Mouse (Mus musculus): ENCODE measurements around the gene Gm7102. TPM values are rescaled to one million over a fixed set of nuclear protein-coding genes. Genes with fewer than 3 reads are reported as not detected.
A peak's percentile ranks its signal among the peaks of the same experiment; 100 is the strongest.
"Not testable (repeated sequence)": the region's sequence is repeated elsewhere in the genome, so short reads cannot be mapped to it uniquely, and the experiment has no call there.

The Gm7102 gene
- polyA plus RNA-seq (2014; fragmentation: Nextera tagmentation; extraction: Ambion mirVana): 0.11 and 0.17 TPM in 2 replicates

- no peak for ATAC-seq (ENCODE audit: low FRiP score)
- 28% methylated on average over 39 of the region's 39 CpGs for WGBS
- DNase-seq (ENCODE audit: low spot score): peak; percentile 23
- H3K36me3 ChIP-seq (ENCODE audit: control insufficient read depth, insufficient read depth, low read length): no peaks in the 10 kb centered on the region
- H3K4me3 ChIP-seq (ENCODE audit: low read depth, low read length): peak within 1 kb of the TSS; percentile 21; the same call in 1 of the 2 replicates
- peak within 1 kb of the TSS; percentile 34 for H3K4me2 ChIP-seq (replicated peaks; ENCODE audit: low read depth, low read length)
- no peaks in the 10 kb centered on the region for H3K9me3 ChIP-seq (ENCODE audit: control insufficient read depth, low read length)
- H3K9ac ChIP-seq (ENCODE audit: low read depth, low read length): peak within 1 kb of the TSS; percentile 27; the same call in 1 of the 2 replicates
- no peak within 1 kb of the TSS for H3K27ac ChIP-seq (ENCODE audit: low read depth, low read length)
- H3K4me1 ChIP-seq (replicated peaks; ENCODE audit: control insufficient read depth, insufficient read depth, low read length): no peaks in the 10 kb centered on the region
- no peaks in the 10 kb centered on the region for H3K27me3 ChIP-seq (ENCODE audit: control insufficient read depth, insufficient read depth, low read length)
Measured at GRCm38 (mm10) chr19:61175756-61176324, at the start of gene Gm7102. Gm7102 (minus strand) TSS chr19:61176309.

DNA sequence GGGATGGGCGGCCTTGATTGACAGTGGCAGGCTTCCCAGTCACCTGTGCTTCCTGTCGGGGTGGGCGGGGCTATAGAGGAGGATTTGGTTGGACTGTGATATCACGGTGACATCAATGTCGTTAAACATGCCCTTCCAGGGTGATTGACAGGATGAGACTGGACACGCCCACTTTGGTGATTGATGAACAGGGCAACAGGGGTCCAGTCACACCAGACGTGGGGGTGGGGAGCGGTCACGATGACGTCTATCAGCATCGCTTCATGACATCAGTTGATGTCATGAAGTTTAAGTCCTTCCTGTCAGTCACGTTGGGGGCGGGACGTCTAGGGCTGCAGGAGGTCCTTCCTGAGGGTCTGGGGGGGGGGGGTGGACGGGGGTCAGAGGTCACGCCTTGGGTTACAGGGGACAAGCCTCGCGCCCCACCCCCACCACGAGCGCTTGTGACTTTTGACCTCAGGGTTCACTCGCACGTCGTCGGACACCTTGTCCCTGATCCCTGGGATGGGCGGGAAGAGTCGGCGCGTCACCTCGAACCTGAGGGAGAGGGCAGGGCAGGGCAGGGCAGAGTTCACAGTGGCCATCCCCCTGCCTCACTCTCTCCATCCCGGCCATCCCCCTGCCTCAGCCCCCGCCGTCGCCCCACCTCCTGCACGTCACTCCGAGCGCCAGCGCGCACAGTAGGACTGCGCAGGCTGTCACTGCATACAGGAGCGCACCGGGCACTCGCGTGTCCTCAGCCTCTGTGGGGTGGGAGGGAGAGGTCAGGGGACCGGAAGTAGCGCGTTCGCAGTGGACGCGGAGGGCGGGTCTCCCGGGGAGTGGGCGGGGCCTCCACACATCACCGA is 48.8 kb upstream of the Gm7102 start:
- H3K4me2 ChIP-seq (replicated peaks; ENCODE audit: low read depth, low read length): peak overlapping the region; percentile 57
- H3K4me3 ChIP-seq (ENCODE audit: low read depth, low read length): peak overlapping the region; percentile 60
- H3K27ac ChIP-seq (ENCODE audit: low read depth, low read length): no peak overlapping the region
- H3K4me1 ChIP-seq (replicated peaks; ENCODE audit: control insufficient read depth, insufficient read depth, low read length): no peaks in the 10 kb centered on the region
- no peaks in the 10 kb centered on the region for H3K36me3 ChIP-seq (ENCODE audit: control insufficient read depth, insufficient read depth, low read length)
- no peaks in the 10 kb centered on the region for H3K27me3 ChIP-seq (ENCODE audit: control insufficient read depth, insufficient read depth, low read length)
- no peak overlapping the region for H3K9ac ChIP-seq (ENCODE audit: low read depth, low read length)
- DNase-seq (ENCODE audit: low spot score) (peak; percentile 24), ATAC-seq (ENCODE audit: low FRiP score) (peak; percentile 26)
- 34% methylated on average over 37 of the region's 53 CpGs for WGBS
- no peaks in the 10 kb centered on the region for H3K9me3 ChIP-seq (ENCODE audit: control insufficient read depth, low read length)

DNA sequence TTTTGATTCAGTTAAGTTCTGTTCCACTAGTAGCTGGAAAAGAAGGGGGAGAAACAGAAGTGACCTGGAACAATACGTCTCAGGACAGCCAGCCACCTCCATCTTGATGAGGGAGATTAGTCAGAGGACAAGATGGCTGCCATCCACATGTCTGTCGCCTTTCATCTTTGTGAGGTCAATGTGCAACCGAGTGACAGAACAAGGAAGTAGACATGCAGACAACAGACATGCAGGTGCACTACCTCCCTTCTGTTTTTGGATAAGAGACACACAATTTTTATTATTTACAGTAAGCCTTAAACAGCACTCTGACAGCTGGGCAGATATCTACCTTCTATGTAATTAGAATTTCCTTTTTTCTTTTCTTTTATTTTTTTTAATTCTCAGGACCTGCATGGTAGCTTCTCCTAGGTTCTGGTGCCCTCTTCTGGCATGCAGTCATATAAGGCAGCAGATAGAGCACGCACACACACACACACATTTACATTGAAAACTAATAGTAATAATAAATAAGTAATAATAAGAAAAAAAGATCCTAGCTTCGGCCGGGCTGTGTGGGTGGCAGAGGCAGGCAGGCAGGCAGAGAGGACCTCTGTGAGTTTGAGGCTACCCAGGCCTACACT is 47.7 kb upstream of the Gm7102 start:
- no peaks in the 10 kb centered on the region for H3K4me1 ChIP-seq (replicated peaks; ENCODE audit: control insufficient read depth, insufficient read depth, low read length)
- no peak for ATAC-seq (ENCODE audit: low FRiP score)
- 90% methylated on average over 6 of the region's 6 CpGs for WGBS
- no peak overlapping the region for H3K4me2 ChIP-seq (replicated peaks; ENCODE audit: low read depth, low read length)
- H3K9me3 ChIP-seq (ENCODE audit: control insufficient read depth, low read length): no peaks in the 10 kb centered on the region
- no peaks in the 10 kb centered on the region for H3K36me3 ChIP-seq (ENCODE audit: control insufficient read depth, insufficient read depth, low read length)
- H3K4me3 ChIP-seq (ENCODE audit: low read depth, low read length): no peak overlapping the region
- H3K27ac ChIP-seq (ENCODE audit: low read depth, low read length): no peak overlapping the region
- H3K9ac ChIP-seq (ENCODE audit: low read depth, low read length): no peak overlapping the region
- H3K27me3 ChIP-seq (ENCODE audit: control insufficient read depth, insufficient read depth, low read length): no peaks in the 10 kb centered on the region
- no peak for DNase-seq (ENCODE audit: low spot score)

- 82% methylated on average over 6 of the region's 6 CpGs for WGBS
- ATAC-seq (ENCODE audit: low FRiP score); H3K9me3 ChIP-seq (ENCODE audit: control insufficient read depth, low read length); H3K4me1 ChIP-seq (replicated peaks; ENCODE audit: control insufficient read depth, insufficient read depth, low read length); H3K27me3 ChIP-seq (ENCODE audit: control insufficient read depth, insufficient read depth, low read length); H3K9ac ChIP-seq (ENCODE audit: low read depth, low read length); H3K36me3 ChIP-seq (ENCODE audit: control insufficient read depth, insufficient read depth, low read length); DNase-seq (ENCODE audit: low spot score); H3K27ac ChIP-seq (ENCODE audit: low read depth, low read length); H3K4me2 ChIP-seq (replicated peaks; ENCODE audit: low read depth, low read length); H3K4me3 ChIP-seq (ENCODE audit: low read depth, low read length): not testable (repeated sequence)
Measured at GRCm38 (mm10) chr19:61207506-61207905, 31.4 kb upstream of the Gm7102 start.

GRCm38 (mm10) chr19:61199836-61200235 is 23.7 kb upstream of the Gm7102 start:
- peak; percentile 40 for DNase-seq (ENCODE audit: low spot score)
- Histone ChIP-seq H3K4me1 (replicated peaks; ENCODE audit: control insufficient read depth, insufficient read depth, low read length) (no peaks in the 10 kb centered on the region), H3K27me3 (ENCODE audit: control insufficient read depth, insufficient read depth, low read length) (no peaks in the 10 kb centered on the region), H3K9ac (ENCODE audit: low read depth, low read length) (no peak overlapping the region), H3K4me3 (ENCODE audit: low read depth, low read length) (no peak overlapping the region), H3K36me3 (ENCODE audit: control insufficient read depth, insufficient read depth, low read length) (no peaks in the 10 kb centered on the region), H3K4me2 (replicated peaks; ENCODE audit: low read depth, low read length) (no peak overlapping the region), H3K27ac (ENCODE audit: low read depth, low read length) (no peak overlapping the region), H3K9me3 (ENCODE audit: control insufficient read depth, low read length) (no peaks in the 10 kb centered on the region)
- no peak for ATAC-seq (ENCODE audit: low FRiP score)
- 26% methylated on average over 10 of the region's 10 CpGs for WGBS

DNA sequence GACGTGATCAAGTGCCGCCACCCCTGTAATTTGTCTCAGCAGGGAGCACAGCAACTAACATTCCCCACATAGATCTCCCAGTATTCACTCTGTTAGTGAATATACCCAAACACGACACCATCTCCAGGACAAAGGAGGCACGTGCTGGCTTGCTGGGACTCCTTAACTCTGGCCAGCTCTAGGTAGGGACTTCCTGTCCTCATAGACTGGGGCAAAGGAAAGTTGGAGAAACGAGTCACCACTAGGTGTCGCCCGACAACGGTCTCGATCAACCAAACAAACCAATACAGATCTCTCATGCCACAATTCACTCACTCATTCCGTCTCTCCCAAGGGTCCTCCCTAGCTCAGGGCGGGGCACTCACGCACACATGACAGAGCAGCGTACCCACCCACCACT is 23.2 kb upstream of the Gm7102 start:
- no peak overlapping the region for H3K9ac ChIP-seq (ENCODE audit: low read depth, low read length)
- WGBS: 13% methylated on average over 13 of the region's 13 CpGs
- no peak overlapping the region for H3K4me2 ChIP-seq (replicated peaks; ENCODE audit: low read depth, low read length)
- H3K4me1 ChIP-seq (replicated peaks; ENCODE audit: control insufficient read depth, insufficient read depth, low read length): no peaks in the 10 kb centered on the region
- DNase-seq (ENCODE audit: low spot score) (peak; percentile 91), ATAC-seq (ENCODE audit: low FRiP score) (no peak)
- H3K27ac ChIP-seq (ENCODE audit: low read depth, low read length): no peak overlapping the region
- no peak overlapping the region for H3K4me3 ChIP-seq (ENCODE audit: low read depth, low read length)
- no peaks in the 10 kb centered on the region for H3K9me3 ChIP-seq (ENCODE audit: control insufficient read depth, low read length)
- H3K36me3 ChIP-seq (ENCODE audit: control insufficient read depth, insufficient read depth, low read length): no peaks in the 10 kb centered on the region
- H3K27me3 ChIP-seq (ENCODE audit: control insufficient read depth, insufficient read depth, low read length): no peaks in the 10 kb centered on the region

DNA sequence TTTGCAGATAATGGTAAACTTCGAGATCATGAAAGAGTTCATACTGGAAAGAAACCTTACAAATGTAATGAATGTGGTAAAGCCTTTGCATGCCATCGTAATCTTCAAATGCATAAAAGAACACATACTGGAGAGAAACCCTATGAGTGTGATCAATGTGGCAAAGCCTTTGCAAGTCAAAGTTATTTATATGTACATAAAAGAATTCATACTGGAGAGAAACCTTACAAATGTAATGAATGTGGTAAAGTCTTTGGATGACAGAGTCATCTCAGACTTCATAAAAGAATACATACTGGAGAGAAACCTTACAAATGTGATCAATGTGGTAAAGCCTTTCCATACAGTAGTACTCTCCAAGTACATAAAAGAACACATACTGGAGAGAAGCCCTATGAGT is 7.5 kb upstream of the Gm7102 start, which contains the start of gene Gm6020:
Gene Gm6020, plus strand, starts transcription at position 301 of the 400 bp plus-strand sequence.
- not testable (repeated sequence) for H3K4me2 ChIP-seq (replicated peaks; ENCODE audit: low read depth, low read length); H3K27me3 ChIP-seq (ENCODE audit: control insufficient read depth, insufficient read depth, low read length); H3K4me3 ChIP-seq (ENCODE audit: low read depth, low read length); DNase-seq (ENCODE audit: low spot score); H3K9me3 ChIP-seq (ENCODE audit: control insufficient read depth, low read length); ATAC-seq (ENCODE audit: low FRiP score); H3K9ac ChIP-seq (ENCODE audit: low read depth, low read length); H3K36me3 ChIP-seq (ENCODE audit: control insufficient read depth, insufficient read depth, low read length); H3K4me1 ChIP-seq (replicated peaks; ENCODE audit: control insufficient read depth, insufficient read depth, low read length); H3K27ac ChIP-seq (ENCODE audit: low read depth, low read length)
- WGBS: 81% methylated on average over 2 of the region's 2 CpGs

DNA sequence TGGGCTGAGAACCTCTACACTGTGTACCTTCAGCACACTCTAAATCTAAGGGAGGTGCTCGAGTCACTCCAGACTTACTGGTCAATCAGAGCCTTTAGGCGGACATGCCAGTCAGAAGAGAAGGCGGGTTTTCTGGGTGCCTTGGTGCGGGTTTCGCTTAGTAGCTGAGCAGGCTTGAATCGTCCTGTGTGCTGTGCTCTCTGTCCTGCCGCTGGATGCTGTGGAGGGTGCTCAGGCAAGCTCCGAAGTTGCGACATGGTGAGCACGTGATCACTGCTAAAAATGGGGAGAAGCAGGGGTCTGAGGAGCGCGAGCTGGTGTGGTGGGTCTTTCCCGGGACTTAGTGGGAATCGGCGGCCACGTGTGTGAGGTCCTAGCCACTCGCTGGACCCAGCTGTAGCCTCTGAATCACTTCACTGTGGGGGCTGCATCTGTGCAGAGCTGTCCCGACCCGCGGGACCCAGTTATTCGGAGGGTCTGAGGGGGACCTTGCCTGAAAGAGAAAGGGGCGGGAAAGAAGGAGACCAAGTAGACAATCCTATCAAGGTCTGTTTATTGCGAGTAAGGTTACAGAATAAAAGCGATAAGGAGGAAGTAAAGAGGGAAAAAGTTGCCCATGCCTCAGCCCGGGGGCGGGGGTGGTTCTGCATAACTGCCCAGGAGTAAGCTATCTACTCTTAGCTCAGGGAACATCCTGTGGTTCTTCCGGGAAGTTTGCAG is 24.2 kb downstream of the Gm7102 start:
- no peaks in the 10 kb centered on the region for H3K4me1 ChIP-seq (replicated peaks; ENCODE audit: control insufficient read depth, insufficient read depth, low read length)
- no peak overlapping the region for H3K27ac ChIP-seq (ENCODE audit: low read depth, low read length)
- H3K9me3 ChIP-seq (ENCODE audit: control insufficient read depth, low read length): no peaks in the 10 kb centered on the region
- no peaks in the 10 kb centered on the region for H3K36me3 ChIP-seq (ENCODE audit: control insufficient read depth, insufficient read depth, low read length)
- peak; percentile 41 for DNase-seq (ENCODE audit: low spot score)
- H3K4me3 ChIP-seq (ENCODE audit: low read depth, low read length): peak overlapping the region; percentile 30
- peak overlapping the region; percentile 55 for H3K4me2 ChIP-seq (replicated peaks; ENCODE audit: low read depth, low read length)
- no peaks in the 10 kb centered on the region for H3K27me3 ChIP-seq (ENCODE audit: control insufficient read depth, insufficient read depth, low read length)
- H3K9ac ChIP-seq (ENCODE audit: low read depth, low read length): peak overlapping the region; percentile 44; the same call in 1 of the 2 replicates
- peak; percentile 47 for ATAC-seq (ENCODE audit: low FRiP score)
- WGBS: 8% methylated on average over 27 of the region's 27 CpGs
